Mouse (Mus musculus): Measurements from ENCODE around the gene Olfr69.

DNA sequence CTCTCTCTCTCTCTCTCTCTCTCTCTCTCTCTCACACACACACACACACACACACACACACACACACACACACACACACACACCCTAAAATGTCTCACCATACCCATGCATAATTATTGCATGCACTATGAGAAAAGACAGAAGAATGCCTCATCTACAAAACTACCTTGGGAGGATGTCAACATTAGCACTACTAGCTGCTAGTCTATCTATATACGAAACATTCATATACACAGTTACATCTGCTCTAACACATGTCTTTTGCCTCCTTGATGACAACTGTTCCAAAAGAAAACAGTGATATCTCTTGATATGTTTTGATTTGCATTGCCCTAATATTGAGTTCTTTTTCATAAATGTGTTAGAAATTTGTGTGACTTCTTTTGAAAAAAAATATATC is 38.9 kb upstream of the Olfr69 start:
- no peak for TF ChIP-seq CTCF (IDR thresholded peaks at IDR 0.05; ENCODE audit: borderline replicate concordance, control insufficient read depth, extremely low read depth, insufficient read depth, low read length, poor library complexity)
- TF ChIP-seq POLR2A (IDR thresholded peaks at IDR 0.05; ENCODE audit: control insufficient read depth, extremely low read depth, insufficient read depth, low read length, poor library complexity), result no peak

All from thymus, adult 2 months (tissue).